Mouse (Mus musculus) testis, adult 2 months (tissue): Measurements from ENCODE around the gene Pdzk1ip1.

Experiments used
- CTCF ChIP-seq: fragments of 200-500 bp; IDR thresholded peaks from 2 replicates; pipeline ENCODE4 v1.5.1; 2012; ENCODE audit warnings: low read depth, mild to moderate bottlenecking, inconsistent platforms, low read length, moderate library complexity; ENCODE audit not compliant: control insufficient read depth, insufficient read depth, insufficient replicate concordance
- POLR2A ChIP-seq: fragments of 200-500 bp; IDR thresholded peaks from 2 replicates; pipeline ENCODE4 v1.6.1; 2012; ENCODE audit warnings: low read depth, mild to moderate bottlenecking, inconsistent platforms, low read length, moderate library complexity; ENCODE audit not compliant: control insufficient read depth

DNA sequence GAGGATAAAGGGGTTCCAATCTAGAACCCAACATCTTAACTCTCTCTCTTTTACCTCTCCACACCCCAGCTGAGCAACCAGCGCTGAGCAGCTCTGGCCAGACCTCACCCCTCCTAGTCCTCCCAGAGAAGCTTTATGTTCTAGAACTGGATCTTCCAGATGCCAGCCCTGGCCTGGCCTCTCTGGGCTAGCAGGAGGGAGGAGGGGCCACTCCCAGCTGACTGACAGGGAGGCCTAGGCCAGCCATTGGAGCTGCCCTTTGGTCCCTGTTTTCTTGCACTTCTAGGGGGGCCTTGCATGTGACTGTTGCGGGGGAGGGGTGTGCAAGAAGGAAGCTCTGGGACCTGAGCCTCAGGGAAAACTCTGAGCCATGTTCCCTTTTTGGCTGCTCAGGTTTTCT lies 2.1 kb downstream of the Pdzk1ip1 start:
- no peak for TF ChIP-seq CTCF
- TF ChIP-seq POLR2A: no peak; the same call in 1 of the 2 replicates
